Mouse (Mus musculus): ENCODE data around the gene Wasf2. TPM values are rescaled to one million over a fixed set of nuclear protein-coding genes. Genes with fewer than 3 reads are reported as not detected.

The Wasf2 gene
- total RNA-seq, 2 experiments from 2014 or later, result 37.4 to 45.0 TPM

GRCm38 (mm10) chr4:133121974-133122637, 8.2 kb upstream of the Wasf2 start:
- no peak for DNase-seq (ENCODE audit: low spot score in 2 of 2)

GRCm38 (mm10) chr4:133127079-133127478, 3.2 kb upstream of the Wasf2 start:
- DNase-seq (ENCODE audit: low spot score in 2 of 2), result no peak

- no peak for DNase-seq (ENCODE audit: low spot score in 2 of 2)
Observed at GRCm38 (mm10) chr4:133127894-133128293, 2.4 kb upstream of the Wasf2 start.

- DNase-seq (ENCODE audit: low spot score in 2 of 2), result no peak
Observed at GRCm38 (mm10) chr4:133129391-133129790, 914 bp upstream of the Wasf2 start.

- no peak for DNase-seq (ENCODE audit: low spot score in 2 of 2)
Observed at GRCm38 (mm10) chr4:133130890-133131741, 811 bp downstream of the Wasf2 start.

GRCm38 (mm10) chr4:133132027-133132426, 1.7 kb downstream of the Wasf2 start:
- DNase-seq (ENCODE audit: low spot score in 2 of 2), result peak in 1 of 2 experiments; percentile 25

GRCm38 (mm10) chr4:133136946-133137345, 6.6 kb downstream of the Wasf2 start:
- DNase-seq (ENCODE audit: low spot score in 2 of 2), result no peak

GRCm38 (mm10) chr4:133138971-133139370, 8.7 kb downstream of the Wasf2 start:
- DNase-seq (ENCODE audit: low spot score in 2 of 2), result no peak

GRCm38 (mm10) chr4:133155006-133155405, 24.7 kb downstream of the Wasf2 start:
- no peak for DNase-seq (ENCODE audit: low spot score in 2 of 2)

- no peak for DNase-seq (ENCODE audit: low spot score in 2 of 2)
Observed at GRCm38 (mm10) chr4:133155726-133156125, 25.4 kb downstream of the Wasf2 start.

GRCm38 (mm10) chr4:133156422-133156821, 26.1 kb downstream of the Wasf2 start:
- DNase-seq (ENCODE audit: low spot score in 2 of 2), result no peak

- peak in 1 of 2 experiments; percentile 46 for DNase-seq (ENCODE audit: low spot score in 2 of 2)
Observed at GRCm38 (mm10) chr4:133156831-133157230, 26.5 kb downstream of the Wasf2 start.

GRCm38 (mm10) chr4:133159127-133159526, 28.8 kb downstream of the Wasf2 start:
- DNase-seq (ENCODE audit: low spot score in 2 of 2), result no peak

GRCm38 (mm10) chr4:133159646-133160045, 29.3 kb downstream of the Wasf2 start:
- DNase-seq (ENCODE audit: low spot score in 2 of 2), result no peak

- DNase-seq (ENCODE audit: low spot score in 2 of 2), result no peak
Observed at GRCm38 (mm10) chr4:133160211-133160610, 29.9 kb downstream of the Wasf2 start.

- DNase-seq (ENCODE audit: low spot score in 2 of 2), result no peak
Observed at GRCm38 (mm10) chr4:133160821-133161220, 30.5 kb downstream of the Wasf2 start.

GRCm38 (mm10) chr4:133162196-133162595, 31.9 kb downstream of the Wasf2 start:
- no peak for DNase-seq (ENCODE audit: low spot score in 2 of 2)

GRCm38 (mm10) chr4:133166773-133167172, 36.5 kb downstream of the Wasf2 start:
- no peak for DNase-seq (ENCODE audit: low spot score in 2 of 2)

- no peak for DNase-seq (ENCODE audit: low spot score in 2 of 2)
Observed at GRCm38 (mm10) chr4:133169237-133170055, 39.1 kb downstream of the Wasf2 start.

GRCm38 (mm10) chr4:133170056-133170524, 39.8 kb downstream of the Wasf2 start:
- no peak for DNase-seq (ENCODE audit: low spot score in 2 of 2)

- no peak for DNase-seq (ENCODE audit: low spot score in 2 of 2)
Observed at GRCm38 (mm10) chr4:133170616-133171015, 40.3 kb downstream of the Wasf2 start.

All from layer of hippocampus, postnatal 14 days (tissue).